8 mouse cellular contexts compared by ENCODE assay signal in genomic region chr2:121415591-121415990, GRCm38 (mm10). TPM values are rescaled to one million over a fixed set of nuclear protein-coding genes. Genes with fewer than 3 reads are reported as not detected.
DNase-seq lines count a peak whose midpoint lies in the region; ATAC-seq and TF ChIP-seq lines count a peak whose summit lies in the region.

No protein-coding gene starts in this region.

- TF ChIP-seq POLR2A in embryonic fibroblast, embryonic 13.5 days (IDR thresholded peaks at IDR 0.05; ENCODE audit: low read depth, low read length), result no peak
- no peak for TF ChIP-seq POLR2A in cerebellum, adult 2 months (IDR thresholded peaks at IDR 0.05; ENCODE audit: borderline replicate concordance, insufficient read depth, low read length)

- no peak for DNase-seq in left cerebral cortex, adult 2 months (ENCODE audit: extremely low spot score in 1 of 2, low spot score in 2 of 2)
- no peak for DNase-seq in left cerebral cortex, adult 8-10 months (ENCODE audit: low spot score in 2 of 2)
- DNase-seq in limb, embryonic 10.5 days (ENCODE audit: low spot score), result no peak
- DNase-seq in thymus, postnatal 36 days, result no peak
- no peak for DNase-seq in cerebellum, adult 2 months
- DNase-seq in embryo, embryonic 11 days, result no peak

- H3K9ac ChIP-seq in neural tube, embryonic 12.5 days, result peak overlapping the region; percentile 98; the same call in 1 of the 2 replicates

- WGBS in limb, embryonic 10.5 days, result 92% methylated on average over 3 of the region's 3 CpGs
- WGBS in neural tube, embryonic 12.5 days, result 90% methylated on average over 3 of the region's 3 CpGs
- WGBS in cerebellum, adult 2 months, result 49% methylated on average over 3 of the region's 3 CpGs

- H3K4me1 ChIP-seq in embryonic fibroblast, embryonic 13.5 days (ENCODE audit: control insufficient read depth, insufficient read depth, low read length), result peaks cover 8% of the 10 kb centered on the region
- H3K4me1 ChIP-seq in limb, embryonic 10.5 days, result peaks cover 20% of the 10 kb centered on the region
- H3K4me1 ChIP-seq in neural tube, embryonic 12.5 days, result peaks cover 22% of the 10 kb centered on the region
- peaks cover 4% of the 10 kb centered on the region; the same call in 1 of the 2 replicates for H3K4me1 ChIP-seq in cerebellum, adult 2 months (ENCODE audit: control insufficient read depth, insufficient read depth, low read length)

- H3K36me3 ChIP-seq in limb, embryonic 10.5 days, result peaks cover 49% of the 10 kb centered on the region
- peaks cover 18% of the 10 kb centered on the region; the same call in 1 of the 2 replicates for H3K36me3 ChIP-seq in neural tube, embryonic 12.5 days

- peak overlapping the region; percentile 98; the same call in 1 of the 2 replicates for H3K27ac ChIP-seq in left cerebral cortex, adult 2 months
- no peak overlapping the region for H3K27ac ChIP-seq in embryonic fibroblast, embryonic 13.5 days (ENCODE audit: insufficient read depth, low read length)
- no peak overlapping the region for H3K27ac ChIP-seq in limb, embryonic 10.5 days
- no peak overlapping the region for H3K27ac ChIP-seq in neural tube, embryonic 12.5 days
- H3K27ac ChIP-seq in cerebellum, adult 2 months (ENCODE audit: insufficient read depth, low read length), result no peak overlapping the region

- intact Hi-C loops in left cerebral cortex, adult 2 months (cut with DNase I), result no loop called here

- no peak for ATAC-seq in neural tube, embryonic 12.5 days (ENCODE audit: low FRiP score, low read depth)

- peak overlapping the region; percentile 71 for H3K4me2 ChIP-seq in neural tube, embryonic 12.5 days (replicated peaks)

- H3K27me3 ChIP-seq in limb, embryonic 10.5 days (ENCODE audit: low read depth, poor library complexity, severe bottlenecking), result no peaks in the 10 kb centered on the region
- no peaks in the 10 kb centered on the region for H3K27me3 ChIP-seq in neural tube, embryonic 12.5 days (replicated peaks)
- no peaks in the 10 kb centered on the region for H3K27me3 ChIP-seq in cerebellum, adult 2 months (ENCODE audit: control insufficient read depth, insufficient read depth, low read length)

- H3K9me3 ChIP-seq in limb, embryonic 10.5 days (replicated peaks), result no peaks in the 10 kb centered on the region
- no peaks in the 10 kb centered on the region for H3K9me3 ChIP-seq in neural tube, embryonic 12.5 days

- no peak for TF ChIP-seq CTCF in left cerebral cortex, adult 2 months (IDR thresholded peaks at IDR 0.05)
- TF ChIP-seq CTCF in embryonic fibroblast, embryonic 13.5 days (IDR thresholded peaks at IDR 0.05; ENCODE audit: borderline replicate concordance, insufficient read depth, low read length), result no peak
- no peak for TF ChIP-seq CTCF in cerebellum, adult 2 months (IDR thresholded peaks at IDR 0.05; ENCODE audit: borderline replicate concordance, insufficient read depth, low read depth, low read length)

- H3K4me3 ChIP-seq in left cerebral cortex, adult 2 months, result peak overlapping the region; percentile 90
- H3K4me3 ChIP-seq in embryonic fibroblast, embryonic 13.5 days (ENCODE audit: insufficient read depth, low read length), result peak overlapping the region; percentile 83
- peak overlapping the region; percentile 88 for H3K4me3 ChIP-seq in limb, embryonic 10.5 days
- peak overlapping the region; percentile 97; the same call in 1 of the 2 replicates for H3K4me3 ChIP-seq in neural tube, embryonic 12.5 days
- no peak overlapping the region for H3K4me3 ChIP-seq in cerebellum, adult 2 months (replicated peaks; ENCODE audit: insufficient read depth, low read depth, low read length)

RNA-seq across cellular contexts. Expression of gene Catsper2, which starts 2.0 kb away (rescaled TPM):
- 1 to 10 TPM; 3.6 to 4.2 TPM for total RNA-seq in left cerebral cortex, adult 2 months (2021)
- 1 to 10 TPM; 4.2 to 5.9 (median 5.1) TPM for total RNA-seq in left cerebral cortex, adult 8-10 months (2022)
- 1.5 and 2.8 TPM in 2 replicates for polyA plus RNA-seq in embryonic fibroblast, embryonic 13.5 days (2011; ENCODE audit: insufficient read length, low read depth, missing spikeins)
- polyA plus RNA-seq in limb, embryonic 10.5 days (2016; fragmentation: Nextera tagmentation; extraction: Ambion mirVana), result 2.3 and 2.9 TPM in 2 replicates
- 4.1 and 4.5 TPM in 2 replicates for polyA plus RNA-seq in neural tube, embryonic 12.5 days (2016; fragmentation: Nextera tagmentation; extraction: Ambion mirVana)
- polyA plus RNA-seq in cerebellum, adult 2 months (2012; rRNA removed), result 7.1 and 7.4 TPM in 2 replicates

RNA-seq across cellular contexts. Expression of gene Pdia3, which starts 2.0 kb away (rescaled TPM):
- 100 to 1,000 TPM; 170 to 202 TPM for total RNA-seq in left cerebral cortex, adult 2 months (2021)
- total RNA-seq in left cerebral cortex, adult 8-10 months (2022), result 100 to 1,000 TPM; 140 to 171 (median 153) TPM
- polyA plus RNA-seq in embryonic fibroblast, embryonic 13.5 days (2011; ENCODE audit: insufficient read length, low read depth, missing spikeins), result 1,111 and 1,129 TPM in 2 replicates
- polyA plus RNA-seq in limb, embryonic 10.5 days (2016; fragmentation: Nextera tagmentation; extraction: Ambion mirVana), result 603 and 646 TPM in 2 replicates
- polyA plus RNA-seq in neural tube, embryonic 12.5 days (2016; fragmentation: Nextera tagmentation; extraction: Ambion mirVana), result 497 and 518 TPM in 2 replicates
- polyA plus RNA-seq in cerebellum, adult 2 months (2012; rRNA removed), result 96.5 and 99.1 TPM in 2 replicates

RNA-seq across cellular contexts. Expression of gene Ell3, which starts 28.5 kb away (rescaled TPM):
- total RNA-seq in left cerebral cortex, adult 2 months (2021), result not detected
- total RNA-seq in left cerebral cortex, adult 8-10 months (2022), result not detected
- polyA plus RNA-seq in embryonic fibroblast, embryonic 13.5 days (2011; ENCODE audit: insufficient read length, low read depth, missing spikeins), result not detected in 2 replicates
- polyA plus RNA-seq in limb, embryonic 10.5 days (2016; fragmentation: Nextera tagmentation; extraction: Ambion mirVana), result 6.4 and 8.1 TPM in 2 replicates
- 2.4 and 2.5 TPM in 2 replicates for polyA plus RNA-seq in neural tube, embryonic 12.5 days (2016; fragmentation: Nextera tagmentation; extraction: Ambion mirVana)
- polyA plus RNA-seq in cerebellum, adult 2 months (2012; rRNA removed), result 0.08 TPM in 1 of 2 replicates, not detected in the other

RNA-seq across cellular contexts. Expression of gene Strc, which starts 28.6 kb away (rescaled TPM):
- total RNA-seq in left cerebral cortex, adult 2 months (2021), result under 1 TPM; 0.11 to 0.12 TPM
- under 1 TPM; 0.09 to 0.91 (median 0.32) TPM for total RNA-seq in left cerebral cortex, adult 8-10 months (2022)
- not detected in 2 replicates for polyA plus RNA-seq in embryonic fibroblast, embryonic 13.5 days (2011; ENCODE audit: insufficient read length, low read depth, missing spikeins)
- not detected in 2 replicates for polyA plus RNA-seq in limb, embryonic 10.5 days (2016; fragmentation: Nextera tagmentation; extraction: Ambion mirVana)
- not detected in 2 replicates for polyA plus RNA-seq in neural tube, embryonic 12.5 days (2016; fragmentation: Nextera tagmentation; extraction: Ambion mirVana)
- 0.62 and 0.81 TPM in 2 replicates for polyA plus RNA-seq in cerebellum, adult 2 months (2012; rRNA removed)

RNA-seq across cellular contexts. Expression of gene Serf2, which starts 33.4 kb away (rescaled TPM):
- 100 to 1,000 TPM; 152 to 164 TPM for total RNA-seq in left cerebral cortex, adult 2 months (2021)
- 100 to 1,000 TPM; 116 to 169 (median 143) TPM for total RNA-seq in left cerebral cortex, adult 8-10 months (2022)
- 553 and 625 TPM in 2 replicates for polyA plus RNA-seq in embryonic fibroblast, embryonic 13.5 days (2011; ENCODE audit: insufficient read length, low read depth, missing spikeins)
- 472 and 490 TPM in 2 replicates for polyA plus RNA-seq in limb, embryonic 10.5 days (2016; fragmentation: Nextera tagmentation; extraction: Ambion mirVana)
- polyA plus RNA-seq in neural tube, embryonic 12.5 days (2016; fragmentation: Nextera tagmentation; extraction: Ambion mirVana), result 470 and 490 TPM in 2 replicates
- polyA plus RNA-seq in cerebellum, adult 2 months (2012; rRNA removed), result 282 and 303 TPM in 2 replicates
